Mouse (Mus musculus) lung, embryonic 16.5 days (tissue): ENCODE data around the gene Npcd. TPM values are rescaled to one million over a fixed set of nuclear protein-coding genes. Genes with fewer than 3 reads are reported as not detected.

Experiments used
- ATAC-seq: fragments of 200-750 bp; cut with Nextera tagmentation; 2 replicates; pipeline ENCODE4 v1.8.0; 2017; ENCODE audit warnings: low read depth, mild to moderate bottlenecking, moderate library complexity
- H3K27ac ChIP-seq: fragments of 300-500 bp; sonication (generic); 2 replicates; pipeline ENCODE4 v1.5.1; 2014; ENCODE audit warnings: mild to moderate bottlenecking, control low read depth, low read length
- H3K27me3 ChIP-seq: fragments of 300-500 bp; sonication (generic); 2 replicates; pipeline ENCODE4 v1.6.1; 2014; ENCODE audit warnings: low read depth, low read length, mixed read lengths; ENCODE audit not compliant: control insufficient read depth, insufficient read depth
- H3K36me3 ChIP-seq: fragments of 300-500 bp; sonication (generic); 2 replicates; pipeline ENCODE4 v1.6.1; 2014; ENCODE audit warnings: low read length; ENCODE audit not compliant: control insufficient read depth, insufficient read depth
- H3K4me1 ChIP-seq: fragments of 300-500 bp; sonication (generic); replicated peaks from 2 replicates; pipeline ENCODE4 v1.6.1; 2014; ENCODE audit warnings: low read length, mixed read lengths; ENCODE audit not compliant: control insufficient read depth, insufficient read depth
- H3K4me2 ChIP-seq: fragments of 300-500 bp; sonication (generic); 2 replicates; pipeline ENCODE4 v1.6.1; 2014; ENCODE audit warnings: low read depth, low read length, control low read depth
- H3K4me3 ChIP-seq: fragments of 300-500 bp; sonication (generic); 2 replicates; pipeline ENCODE4 v1.5.1; 2014; ENCODE audit warnings: mild to moderate bottlenecking, low read length, control low read depth
- H3K9ac ChIP-seq: fragments of 300-500 bp; sonication (generic); 2 replicates; pipeline ENCODE4 v1.6.1; 2014; ENCODE audit warnings: low read length, control low read depth
- H3K9me3 ChIP-seq: fragments of 300-500 bp; sonication (generic); 2 replicates; pipeline ENCODE4 v1.6.1; 2016; ENCODE audit warnings: low read length; ENCODE audit not compliant: control insufficient read depth
- WGBS: fragments of 180-500 bp; shearing (Covaris S2); extraction: QIAGEN DNeasy Blood & Tissue Kit; methylation state at CpG from one replicate; pipeline ENCODE4 v1.1.7; 2014; 5-methylcytosine and 5-hydroxymethylcytosine counted together
- polyA plus RNA-seq: library from polyadenylated mRNA; unstranded; fragments of >200 nt; fragmentation: Nextera tagmentation; extraction: Ambion mirVana; gene quantifications from 2 replicates; pipeline ENCODE4 v1.2.1, GENCODE M21; 2015

The Npcd gene
- 0.39 and 0.60 TPM in 2 replicates for polyA plus RNA-seq

- Histone ChIP-seq H3K4me1 (peaks cover 23% of the 10 kb centered on the region), H3K27me3 (no peaks in the 10 kb centered on the region), H3K4me3 (peak within 1 kb of the TSS; percentile 84), H3K27ac (peak within 1 kb of the TSS; percentile 95), H3K9ac (peak within 1 kb of the TSS; percentile 93), H3K9me3 (no peaks in the 10 kb centered on the region), H3K36me3 (no peaks in the 10 kb centered on the region), H3K4me2 (peak within 1 kb of the TSS; percentile 90)
- peak; percentile 93 for ATAC-seq
- WGBS: under 1% methylated on average over 58 of the region's 58 CpGs
These were observed at the start of gene Npcd, which contains the start of gene Cbx6 for GRCm38 (mm10) chr15:79834130-79834880. Gene Npcd (minus strand): TSS chr15:79834237. Gene Cbx6 (minus strand): TSS chr15:79834688.

DNA sequence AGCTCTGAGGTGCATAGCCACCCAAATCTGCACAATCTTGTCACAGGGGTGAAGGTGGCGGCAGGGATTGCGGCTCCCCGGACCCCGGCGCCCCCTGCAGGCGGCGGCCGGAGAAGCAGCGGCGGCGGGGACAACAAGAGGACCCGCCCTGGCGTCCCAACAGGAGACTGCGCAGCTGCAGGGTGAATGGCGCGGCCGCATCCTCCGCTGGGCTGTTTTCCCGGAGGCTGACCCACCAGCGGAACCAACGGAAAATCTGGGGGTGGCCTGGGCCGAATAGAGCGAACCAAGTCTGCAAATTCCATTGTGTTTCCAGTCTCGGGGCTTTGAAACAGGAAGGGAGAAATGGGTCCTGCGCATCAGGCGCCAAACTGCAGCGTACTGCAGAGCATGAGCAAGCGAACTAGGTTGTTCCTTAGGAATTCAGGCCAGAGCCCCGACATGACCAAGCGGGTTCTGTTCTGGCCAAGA lies 49.4 kb upstream of the Npcd start:
- Histone ChIP-seq H3K27ac (peak overlapping the region; percentile 73), H3K27me3 (no peaks in the 10 kb centered on the region), H3K4me2 (peak overlapping the region; percentile 59), H3K36me3 (no peaks in the 10 kb centered on the region), H3K9ac (peak overlapping the region; percentile 54), H3K9me3 (no peaks in the 10 kb centered on the region), H3K4me3 (peak overlapping the region; percentile 46), H3K4me1 (peaks cover 22% of the 10 kb centered on the region)
- under 1% methylated on average over 30 of the region's 30 CpGs for WGBS
- ATAC-seq: peak; percentile 81

- no peak for ATAC-seq
- Histone ChIP-seq H3K9ac (peak overlapping the region; percentile 54), H3K4me3 (peak overlapping the region; percentile 46), H3K27ac (no peak overlapping the region), H3K4me1 (peaks cover 23% of the 10 kb centered on the region), H3K27me3 (no peaks in the 10 kb centered on the region), H3K36me3 (no peaks in the 10 kb centered on the region), H3K4me2 (peak overlapping the region; percentile 59), H3K9me3 (no peaks in the 10 kb centered on the region)
- 25% methylated on average over 19 of the region's 19 CpGs for WGBS
These were observed 48.7 kb upstream of the Npcd start for GRCm38 (mm10) chr15:79882623-79883267.

- no peak overlapping the region for H3K27ac ChIP-seq
- H3K4me2 ChIP-seq: no peak overlapping the region
- no peaks in the 10 kb centered on the region for H3K27me3 ChIP-seq
- H3K9ac ChIP-seq: no peak overlapping the region
- ATAC-seq: no peak
- 79% methylated on average over 3 of the region's 3 CpGs for WGBS
- peaks cover 23% of the 10 kb centered on the region for H3K4me1 ChIP-seq
- no peak overlapping the region for H3K4me3 ChIP-seq
- H3K9me3 ChIP-seq: no peaks in the 10 kb centered on the region
- no peaks in the 10 kb centered on the region for H3K36me3 ChIP-seq
These were observed 46.4 kb upstream of the Npcd start for GRCm38 (mm10) chr15:79880477-79880876.

- Histone ChIP-seq H3K36me3 (no peaks in the 10 kb centered on the region), H3K27ac (peak overlapping the region; percentile 97), H3K27me3 (no peaks in the 10 kb centered on the region), H3K4me2 (peak overlapping the region; percentile 47), H3K4me1 (peaks cover 23% of the 10 kb centered on the region), H3K9ac (peak overlapping the region; percentile 54), H3K9me3 (no peaks in the 10 kb centered on the region), H3K4me3 (peak overlapping the region; percentile 16; the same call in 1 of the 2 replicates)
- WGBS: 2% methylated on average over 13 of the region's 13 CpGs
- peak; percentile 91 for ATAC-seq
These were observed 45.3 kb upstream of the Npcd start for GRCm38 (mm10) chr15:79879319-79879718.

GRCm38 (mm10) chr15:79878725-79879136 lies 44.7 kb upstream of the Npcd start:
- Histone ChIP-seq H3K36me3 (no peaks in the 10 kb centered on the region), H3K4me2 (peak overlapping the region; percentile 47), H3K27ac (peak overlapping the region; percentile 97), H3K27me3 (no peaks in the 10 kb centered on the region), H3K9ac (peak overlapping the region; percentile 54), H3K9me3 (no peaks in the 10 kb centered on the region), H3K4me3 (peak overlapping the region; percentile 16; the same call in 1 of the 2 replicates), H3K4me1 (peaks cover 23% of the 10 kb centered on the region)
- 39% methylated on average over 6 of the region's 6 CpGs for WGBS
- peak; percentile 53 for ATAC-seq

DNA sequence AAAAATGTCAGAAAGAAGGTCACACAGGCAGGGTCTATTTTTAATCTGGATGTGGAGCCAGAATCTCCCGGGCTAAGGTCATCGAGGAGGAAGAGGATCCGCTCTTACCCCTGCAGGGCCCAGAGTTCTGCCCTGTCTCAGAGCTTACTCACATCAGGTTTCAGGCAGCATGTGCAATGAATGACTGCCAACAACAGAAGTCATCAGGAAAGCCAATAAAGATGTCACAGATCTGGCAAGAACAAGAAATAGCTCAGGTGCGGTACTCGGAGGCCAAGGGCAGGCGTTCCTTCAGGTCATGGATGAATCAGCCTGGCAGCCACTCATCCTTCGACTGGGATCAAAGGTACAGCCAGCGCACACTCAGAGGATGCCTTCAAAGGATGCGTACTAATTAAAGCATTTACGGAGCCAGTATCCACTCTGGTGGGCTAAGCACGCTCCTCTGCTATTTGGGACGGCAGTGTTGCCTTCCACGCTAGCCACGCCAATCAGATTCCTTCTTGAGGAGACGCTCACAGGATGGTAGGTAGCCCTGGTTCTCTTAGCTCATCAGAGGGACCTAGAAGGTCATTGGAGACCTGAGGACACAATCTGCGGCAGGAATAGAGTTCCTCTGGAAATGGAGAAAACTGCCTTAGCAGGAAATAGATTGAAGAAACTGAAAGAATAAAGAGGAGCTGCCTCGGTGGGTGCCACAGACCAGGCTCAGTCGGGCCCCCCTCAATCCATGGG lies 41.4 kb upstream of the Npcd start:
- H3K9me3 ChIP-seq: no peaks in the 10 kb centered on the region
- WGBS: 83% methylated on average over 18 of the region's 18 CpGs
- no peak for ATAC-seq
- H3K27ac ChIP-seq: no peak overlapping the region
- no peak overlapping the region for H3K9ac ChIP-seq
- H3K4me2 ChIP-seq: no peak overlapping the region
- no peak overlapping the region for H3K4me3 ChIP-seq
- no peaks in the 10 kb centered on the region for H3K27me3 ChIP-seq
- no peaks in the 10 kb centered on the region for H3K36me3 ChIP-seq
- peaks cover 17% of the 10 kb centered on the region for H3K4me1 ChIP-seq

DNA sequence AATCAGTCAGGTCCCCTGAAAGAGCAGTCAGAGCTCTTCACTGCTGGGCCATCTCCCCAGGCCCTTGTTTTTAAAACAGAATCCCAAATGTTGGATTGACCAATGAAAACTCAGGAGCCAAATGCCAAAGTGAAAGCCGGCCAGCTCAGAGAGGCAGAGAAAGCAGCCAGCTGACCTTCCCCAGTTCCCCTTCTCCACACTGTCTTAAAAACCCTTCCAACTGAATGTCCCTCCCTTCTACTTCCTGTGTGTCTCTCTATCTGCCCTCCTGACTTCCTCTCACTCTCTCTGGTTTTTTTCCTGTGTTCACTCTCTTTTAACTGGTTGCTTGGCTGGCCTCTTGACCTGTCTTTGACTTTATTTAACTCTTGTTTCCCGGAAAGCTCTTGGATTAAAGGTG lies 40.0 kb upstream of the Npcd start:
- Histone ChIP-seq H3K27ac (no peak overlapping the region), H3K9ac (no peak overlapping the region), H3K4me1 (peaks cover 7% of the 10 kb centered on the region), H3K27me3 (no peaks in the 10 kb centered on the region), H3K4me3 (no peak overlapping the region), H3K36me3 (no peaks in the 10 kb centered on the region), H3K9me3 (peaks cover 2% of the 10 kb centered on the region; the same call in 1 of the 2 replicates), H3K4me2 (no peak overlapping the region)
- WGBS: 36% methylated on average over 2 of the region's 2 CpGs
- ATAC-seq: no peak

DNA sequence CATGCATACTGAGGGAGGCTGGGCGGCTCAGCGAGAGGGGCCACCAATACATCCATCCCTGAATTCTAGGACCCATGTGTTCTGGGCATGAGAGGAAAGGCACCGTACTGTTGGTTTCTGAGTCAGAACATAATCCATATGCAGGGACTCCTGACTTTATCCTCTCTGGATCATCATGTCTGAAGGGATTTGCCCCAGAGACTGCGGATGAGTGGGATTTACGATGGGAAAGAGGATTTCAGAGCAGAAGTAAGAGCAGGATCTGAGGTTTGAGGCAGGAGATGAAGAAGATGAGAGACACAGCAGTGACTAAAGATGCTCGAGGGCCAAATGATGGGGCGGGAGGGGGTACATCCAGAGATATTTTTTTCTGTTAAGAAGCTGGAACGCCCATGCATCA lies 39.5 kb upstream of the Npcd start:
- ATAC-seq: no peak
- Histone ChIP-seq H3K36me3 (no peaks in the 10 kb centered on the region), H3K9ac (no peak overlapping the region), H3K9me3 (peaks cover 2% of the 10 kb centered on the region; the same call in 1 of the 2 replicates), H3K4me2 (no peak overlapping the region), H3K27ac (no peak overlapping the region), H3K27me3 (no peaks in the 10 kb centered on the region), H3K4me3 (no peak overlapping the region), H3K4me1 (peaks cover 3% of the 10 kb centered on the region)
- WGBS: 84% methylated on average over 8 of the region's 8 CpGs
